Mouse (Mus musculus) ES-E14 (cell line): ENCODE measurements around the gene Hist1h2bf. TPM values are rescaled to one million over a fixed set of nuclear protein-coding genes. Genes with fewer than 3 reads are reported as not detected.
A peak's percentile ranks its signal among the peaks of the same experiment; 100 is the strongest.

Experiments
- DNase-seq: peaks from one replicate; pipeline ENCODE4 v3.0.0-alpha.2; 2013; ENCODE audit warnings: low read depth, low spot score
- H3K27ac ChIP-seq: 2 replicates; pipeline ENCODE4 v1.5.1; 2012; ENCODE audit warnings: low read depth, mild to moderate bottlenecking, low read length, moderate library complexity, mixed read lengths; ENCODE audit not compliant: poor library complexity, insufficient read depth, severe bottlenecking
- H3K36me3 ChIP-seq: 2 replicates; pipeline ENCODE4 v1.6.1; 2012; ENCODE audit warnings: mild to moderate bottlenecking, low read length, moderate library complexity, mixed read lengths; ENCODE audit not compliant: control insufficient read depth, poor library complexity, insufficient read depth, severe bottlenecking
- H3K4me1 ChIP-seq, 2 experiments: fragments of 150-350 bp in 1 of 2; sonication (generic) in 1 of 2; 2 replicates each; pipeline ENCODE4 v1.6.1; 2012; ENCODE audit warnings: low read length in 2 of 2, mild to moderate bottlenecking in 1 of 2, mixed read lengths in 1 of 2; ENCODE audit not compliant: control insufficient read depth in 2 of 2, insufficient read depth in 2 of 2, poor library complexity in 1 of 2
- H3K4me3 ChIP-seq, 2 experiments: fragments of 150-350 bp in 1 of 2; sonication (generic) in 1 of 2; 2 replicates each; pipeline ENCODE4 v1.5.1; 2012; ENCODE audit warnings: low read length in 2 of 2, low read depth in 1 of 2, mild to moderate bottlenecking in 1 of 2, mixed read lengths in 1 of 2; ENCODE audit not compliant: insufficient read depth in 1 of 2, poor library complexity in 1 of 2, severe bottlenecking in 1 of 2
- H3K9ac ChIP-seq: 2 replicates; pipeline ENCODE4 v1.6.1; 2012; ENCODE audit warnings: low read depth, mild to moderate bottlenecking, low read length, mixed read lengths; ENCODE audit not compliant: poor library complexity, insufficient read depth, severe bottlenecking
- H3K9me3 ChIP-seq: fragments of 150-350 bp; sonication (generic); 2 replicates; pipeline ENCODE4 v1.6.1; 2012; ENCODE audit warnings: low read depth, mild to moderate bottlenecking, low read length; ENCODE audit not compliant: control insufficient read depth, insufficient read depth
- CHD2 ChIP-seq: IDR thresholded peaks from 2 replicates; pipeline ENCODE4 v1.6.1; 2014; ENCODE audit warnings: mild to moderate bottlenecking, low read depth, low read length, inconsistent platforms
- HCFC1 ChIP-seq: IDR thresholded peaks from 2 replicates; pipeline ENCODE4 v1.6.1; 2012; ENCODE audit warnings: low read length, inconsistent platforms, borderline replicate concordance; ENCODE audit not compliant: insufficient read depth
- MAFK ChIP-seq: IDR thresholded peaks from 2 replicates; pipeline ENCODE4 v1.6.1; 2014; ENCODE audit warnings: mild to moderate bottlenecking, low read depth, low read length, inconsistent platforms; ENCODE audit not compliant: insufficient read depth
- ZC3H11A ChIP-seq: IDR thresholded peaks from 2 replicates; pipeline ENCODE4 v1.6.1; 2012; ENCODE audit warnings: low read depth, mild to moderate bottlenecking, inconsistent platforms, low read length, borderline replicate concordance
- ZNF384 ChIP-seq: IDR thresholded peaks from 2 replicates; pipeline ENCODE4 v1.6.1; 2012; ENCODE audit warnings: low read depth, low read length, inconsistent platforms
- in situ Hi-C, 2 experiments: fragments of 600-800 bp; cut with MboI; formaldehyde crosslinking; loops; one replicate each; pipeline ENCODE4 v1.15.1; 2025; ENCODE audit warnings: low sequenced_read_pairs in 2 of 2, inconsistent platforms in 1 of 2; ENCODE audit not compliant: unreplicated experiment in 2 of 2
- total RNA-seq: library from RNA; depleted of rRNA; stranded (reverse); fragments of 300-350 nt; gene quantifications from 2 replicates; pipeline ENCODE4 v1.2.3, GENCODE M21; 2012

Hist1h2bf gene
- total RNA-seq, 1 experiment = 970 TPM

DNA sequence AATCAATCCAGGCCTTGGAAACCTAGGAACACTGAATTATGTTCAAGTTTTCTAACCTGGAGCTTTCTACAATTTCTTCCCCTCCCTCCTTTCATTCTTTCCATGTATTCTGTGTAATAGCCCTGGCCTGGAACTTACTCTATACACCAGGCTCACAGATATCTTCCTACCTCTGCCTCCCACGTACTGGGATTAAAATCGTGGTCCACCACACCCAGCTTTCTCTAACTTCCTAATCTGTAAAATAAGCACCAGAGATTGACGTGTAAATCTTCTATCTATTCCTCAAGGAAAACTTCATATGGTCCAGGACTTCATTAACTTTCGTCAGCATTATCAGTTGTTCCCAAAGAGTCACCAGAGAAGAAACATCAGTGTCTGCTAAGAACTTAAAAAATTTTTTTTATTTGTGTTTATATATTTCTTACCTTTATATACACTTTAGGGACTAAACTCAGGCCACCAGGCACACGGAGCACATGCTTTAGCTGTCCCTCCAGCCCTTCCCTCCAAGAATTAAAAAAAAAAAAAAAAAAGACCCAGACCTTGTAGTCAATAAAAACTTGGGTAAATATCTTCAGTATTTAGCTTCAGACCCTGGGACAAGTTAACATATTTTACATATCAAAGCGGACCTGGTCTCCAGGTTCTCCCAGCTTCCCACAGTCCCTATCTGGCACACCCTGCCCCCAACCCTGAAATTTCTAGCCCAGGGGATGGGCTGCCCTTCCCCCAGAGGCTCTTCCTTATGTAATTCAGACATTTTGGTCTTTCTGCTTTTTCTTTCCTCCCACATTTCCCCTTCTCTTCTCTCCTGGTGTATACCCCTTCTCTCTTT, 8.4 kb upstream of the Hist1h2bf start:
- DNase-seq = no peak
- TF ChIP-seq ZNF384 = peak; percentile 74
- no peak for TF ChIP-seq HCFC1
- TF ChIP-seq CHD2 = peak; percentile 59; the same call in 1 of the 2 replicates
- Histone ChIP-seq H3K36me3 (no peaks in the 10 kb centered on the region), H3K4me1 (peaks cover 0 to 7% of the 10 kb centered on the region in 2 experiments; a peak in 2 of 4 replicates), H3K9me3 (no peaks in the 10 kb centered on the region), H3K27ac (peak overlapping the region; percentile 86; the same call in 1 of the 2 replicates), H3K9ac (peak overlapping the region; percentile 74; the same call in 1 of the 2 replicates), H3K4me3 (peak overlapping the region; percentile 43 to 76)
- in situ Hi-C loops = no loop called here

DNA sequence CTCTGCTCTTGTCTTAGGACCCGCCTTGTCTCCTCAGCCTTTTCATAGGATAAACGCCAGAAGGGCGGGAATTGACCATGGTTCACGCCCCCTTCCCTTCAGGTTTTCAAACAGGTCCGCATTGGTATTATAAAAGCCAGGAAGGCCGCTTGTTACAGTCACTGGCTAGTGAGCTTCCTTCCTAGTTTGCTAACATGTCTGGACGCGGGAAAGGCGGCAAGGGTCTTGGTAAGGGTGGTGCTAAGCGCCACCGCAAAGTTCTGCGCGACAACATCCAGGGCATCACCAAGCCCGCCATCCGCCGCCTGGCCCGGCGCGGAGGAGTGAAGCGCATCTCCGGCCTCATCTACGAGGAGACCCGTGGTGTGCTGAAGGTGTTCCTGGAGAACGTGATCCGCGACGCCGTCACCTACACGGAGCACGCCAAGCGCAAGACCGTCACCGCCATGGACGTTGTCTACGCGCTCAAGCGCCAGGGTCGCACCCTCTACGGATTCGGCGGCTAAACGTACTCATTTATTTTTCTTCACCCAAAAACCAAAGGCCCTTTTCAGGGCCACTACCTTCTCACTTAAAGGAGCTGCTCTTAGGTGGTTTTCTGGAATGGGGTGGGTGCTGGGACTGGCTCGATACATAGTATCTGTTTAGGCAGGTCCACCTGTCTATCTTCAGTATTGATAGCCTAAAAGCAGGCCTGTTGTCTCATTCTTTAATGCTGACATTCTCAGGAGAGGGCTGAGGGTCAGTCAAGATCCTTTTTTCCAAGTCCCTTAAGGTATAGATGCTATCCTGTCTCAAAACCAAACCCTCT, 7.6 kb upstream of the Hist1h2bf start, which contains the start of gene Hist1h4d:
Gene Hist1h4d, plus strand, starts transcription at position 191 of the 811 bp plus-strand sequence.
- in situ Hi-C loops = no loop called here
- H3K9me3 ChIP-seq = no peaks in the 10 kb centered on the region
- peaks cover 0 to 6% of the 10 kb centered on the region in 2 experiments; a peak in 2 of 4 replicates for H3K4me1 ChIP-seq
- H3K27ac ChIP-seq = peak within 1 kb of the TSS; percentile 86
- H3K4me3 ChIP-seq = peak within 1 kb of the TSS; percentile 43 to 76
- 0 out of 2 replicates have a peak, but pooled peaks have one; percentile 63 for TF ChIP-seq HCFC1
- TF ChIP-seq MAFK = no peak
- TF ChIP-seq ZC3H11A = no peak
- H3K9ac ChIP-seq = peak within 1 kb of the TSS; percentile 74
- DNase-seq = peak; percentile 98
- H3K36me3 ChIP-seq = no peaks in the 10 kb centered on the region

GRCm38 (mm10) chr13:23577835-23578234, 3.8 kb upstream of the Hist1h2bf start:
- Histone ChIP-seq H3K4me1 (no peaks in the 10 kb centered on the region; a peak in 1 of 4 replicates), H3K27ac (no peak overlapping the region), H3K9me3 (no peaks in the 10 kb centered on the region), H3K4me3 (no peak overlapping the region), H3K9ac (no peak overlapping the region), H3K36me3 (no peaks in the 10 kb centered on the region)
- TF ChIP-seq CHD2 (no peak), HCFC1 (no peak), ZNF384 (no peak), ZC3H11A (no peak), MAFK (no peak)
- DNase-seq = no peak
- in situ Hi-C loops = no loop called here

DNA sequence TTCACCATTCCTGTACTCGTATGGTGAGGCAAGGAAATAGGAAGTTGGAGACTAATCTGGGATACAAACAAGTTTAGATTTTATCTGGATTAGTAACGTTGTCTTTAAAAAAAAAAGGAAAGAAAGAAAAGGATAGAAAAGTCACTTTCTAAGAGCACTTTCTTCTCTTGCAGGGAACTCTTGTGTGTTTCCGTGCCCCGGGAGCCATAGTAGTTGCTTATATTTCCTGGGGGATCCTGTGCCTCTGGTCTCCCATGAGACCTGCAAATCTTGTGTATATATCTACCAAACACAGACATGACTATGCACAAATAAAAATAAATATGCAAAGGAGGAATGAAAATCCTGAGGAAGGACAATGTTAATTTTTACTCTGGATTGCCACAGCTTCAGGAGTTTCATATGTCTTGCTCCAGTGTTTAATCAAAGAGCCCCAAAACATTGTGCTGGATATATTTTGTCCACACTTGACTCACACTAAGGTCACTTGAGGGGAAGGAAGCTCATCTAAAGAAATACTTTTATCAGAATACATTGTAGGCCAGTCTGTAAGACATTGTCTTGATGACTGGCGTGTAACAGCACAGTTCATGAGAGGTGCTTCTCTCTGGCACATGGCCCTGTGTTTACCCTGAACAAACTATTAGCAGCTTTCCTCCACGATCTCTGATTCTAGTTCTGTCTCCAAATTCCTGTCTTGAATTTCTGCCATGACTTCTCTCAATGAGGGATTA, 3.1 kb upstream of the Hist1h2bf start:
- Histone ChIP-seq H3K4me3 (peak overlapping the region; percentile 70 to 74), H3K9ac (peak overlapping the region; percentile 83; the same call in 1 of the 2 replicates), H3K9me3 (no peaks in the 10 kb centered on the region), H3K27ac (peak overlapping the region; percentile 80; the same call in 1 of the 2 replicates), H3K4me1 (no peaks in the 10 kb centered on the region), H3K36me3 (no peaks in the 10 kb centered on the region)
- no peak for DNase-seq
- in situ Hi-C loops = no loop called here
- TF ChIP-seq MAFK (no peak), CHD2 (no peak), HCFC1 (no peak), ZC3H11A (no peak), ZNF384 (no peak)
